Mouse (Mus musculus): ENCODE measurements around the gene Kctd20.
"Not testable (repeated sequence)": the region's sequence is repeated elsewhere in the genome, so short reads cannot be mapped to it uniquely, and the experiment has no call there.

The Kctd20 gene

GRCm38 (mm10) chr17:28984724-28985420 is 33.1 kb downstream of the Kctd20 start:
- DNase-seq (ENCODE audit: low read depth, low spot score) = no peak

GRCm38 (mm10) chr17:28986833-28987232 is 35.1 kb downstream of the Kctd20 start:
- DNase-seq (ENCODE audit: low read depth, low spot score) = no peak

- no peak for DNase-seq (ENCODE audit: low read depth, low spot score)
Observed at GRCm38 (mm10) chr17:28987713-28988112, 36.0 kb downstream of the Kctd20 start.

DNA sequence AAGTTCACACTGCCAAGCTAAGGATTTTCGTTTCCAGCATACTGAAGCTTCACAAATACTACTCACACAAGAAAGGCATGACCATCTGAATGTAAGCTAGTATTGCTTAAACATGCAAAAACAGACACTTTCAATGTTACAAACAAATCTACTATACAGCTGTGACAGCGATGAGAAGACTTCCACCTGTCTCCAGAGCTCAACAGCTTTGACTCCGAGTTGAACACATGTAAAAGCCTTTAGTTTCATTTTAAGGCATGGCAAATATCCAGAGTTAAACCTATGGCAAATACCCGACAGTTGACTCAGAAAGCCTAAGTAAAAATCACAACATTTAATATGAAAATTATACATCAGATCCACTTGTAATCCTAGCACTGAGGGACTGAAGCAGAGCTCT is 36.5 kb downstream of the Kctd20 start:
- DNase-seq (ENCODE audit: low read depth, low spot score) = no peak

DNA sequence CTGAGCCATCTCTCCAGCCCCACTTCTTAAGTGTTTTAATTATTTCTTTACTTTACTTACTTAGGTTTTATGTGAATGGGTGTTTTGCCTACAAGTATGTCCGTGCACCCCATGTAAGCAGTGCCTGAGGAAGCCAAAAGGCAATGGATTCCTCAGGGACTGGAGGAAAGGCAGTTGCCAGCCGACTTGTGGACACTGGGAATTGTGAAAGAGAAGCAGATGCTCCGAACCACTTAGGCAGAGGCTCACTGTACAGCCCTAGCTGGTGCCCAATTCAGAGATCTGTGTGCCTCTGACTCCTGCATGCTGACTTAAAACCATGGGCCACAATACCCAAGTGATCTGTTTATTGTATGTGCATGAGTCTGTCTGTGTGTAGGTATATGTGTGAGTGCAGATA is 37.2 kb downstream of the Kctd20 start:
- DNase-seq (ENCODE audit: low read depth, low spot score) = no peak

- DNase-seq (ENCODE audit: low read depth, low spot score) = no peak
Observed at GRCm38 (mm10) chr17:28990060-28990459, 38.3 kb downstream of the Kctd20 start.

DNA sequence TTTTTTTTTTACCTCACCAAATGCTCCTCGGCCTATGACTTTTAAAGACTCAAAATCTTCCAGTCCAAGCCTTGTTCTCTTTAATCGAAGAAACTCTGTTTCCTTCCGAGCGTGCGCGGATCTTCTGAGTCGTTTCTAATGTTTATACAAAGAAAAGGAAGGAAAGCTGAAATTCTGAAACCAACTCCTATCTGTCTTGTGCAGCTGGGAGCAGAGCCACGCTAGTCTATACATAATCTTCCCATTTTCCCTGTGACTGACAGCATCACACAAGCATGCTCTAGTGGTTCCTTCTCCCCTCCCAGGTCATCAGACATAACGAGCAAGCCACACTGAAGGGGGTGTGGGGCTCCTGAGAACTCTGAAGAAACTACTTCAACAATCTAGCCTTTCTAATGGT is 39.5 kb downstream of the Kctd20 start:
- DNase-seq (ENCODE audit: low read depth, low spot score) = no peak

DNA sequence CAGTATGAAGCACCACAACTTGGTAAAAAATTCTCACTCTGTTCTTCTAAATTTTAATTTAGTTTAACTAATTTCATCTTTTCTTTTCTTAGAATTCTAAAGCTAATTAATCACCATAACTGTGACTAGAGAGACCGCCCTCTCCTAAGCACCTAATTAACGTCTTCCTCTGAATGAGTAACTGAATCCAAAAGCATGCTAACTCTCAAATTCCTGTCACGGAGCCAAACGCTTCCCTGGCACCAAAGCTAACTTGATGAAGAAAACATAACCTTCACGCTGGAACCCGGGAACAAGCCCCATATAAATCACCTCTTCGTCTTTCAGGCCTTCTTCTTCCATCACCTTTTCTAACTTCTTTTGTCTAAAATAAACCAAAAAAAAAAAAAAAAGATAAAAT is 40.4 kb downstream of the Kctd20 start:
- no peak for DNase-seq (ENCODE audit: low read depth, low spot score)

GRCm38 (mm10) chr17:28993004-28993403 is 41.3 kb downstream of the Kctd20 start:
- not testable (repeated sequence) for DNase-seq (ENCODE audit: low read depth, low spot score)

DNA sequence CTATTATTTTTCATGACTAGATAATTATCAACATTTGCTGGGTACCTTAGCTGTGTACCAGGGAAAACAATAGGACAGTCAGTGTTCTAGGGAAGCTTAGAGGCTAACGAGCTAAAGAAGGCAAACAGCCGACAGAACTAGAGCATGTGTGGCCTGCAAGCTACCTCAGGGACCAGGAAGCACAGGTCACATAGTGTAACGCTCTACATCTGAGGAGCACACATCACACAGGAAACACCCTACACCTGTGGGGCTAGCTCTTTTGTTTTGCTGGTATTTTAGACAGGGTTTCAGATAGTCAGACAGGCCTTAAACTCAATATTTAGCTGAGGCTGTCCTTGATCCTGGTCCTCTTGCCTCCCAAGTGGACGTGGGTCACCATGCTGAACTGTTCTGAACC is 42.9 kb downstream of the Kctd20 start:
- DNase-seq (ENCODE audit: low read depth, low spot score) = no peak

DNA sequence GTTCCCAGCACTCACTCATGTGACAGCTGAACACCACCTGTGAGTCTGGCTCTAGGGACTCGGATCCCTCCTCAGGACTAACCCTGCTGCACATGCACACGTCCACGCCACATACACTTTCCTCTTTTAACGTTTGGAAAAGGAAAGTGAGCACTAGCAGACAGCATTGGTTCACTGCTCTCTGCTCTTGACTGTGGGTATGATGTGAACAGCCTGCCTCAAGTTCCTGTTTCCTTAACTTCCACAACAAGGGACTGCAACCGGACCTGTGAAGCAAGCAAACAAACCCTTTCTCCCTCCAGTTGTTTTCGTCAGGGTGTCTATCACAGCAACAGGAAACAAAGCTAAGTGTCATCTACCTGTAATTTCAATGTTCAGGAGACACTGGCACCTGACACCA is 48.7 kb downstream of the Kctd20 start:
- no peak for DNase-seq (ENCODE audit: low read depth, low spot score)

DNA sequence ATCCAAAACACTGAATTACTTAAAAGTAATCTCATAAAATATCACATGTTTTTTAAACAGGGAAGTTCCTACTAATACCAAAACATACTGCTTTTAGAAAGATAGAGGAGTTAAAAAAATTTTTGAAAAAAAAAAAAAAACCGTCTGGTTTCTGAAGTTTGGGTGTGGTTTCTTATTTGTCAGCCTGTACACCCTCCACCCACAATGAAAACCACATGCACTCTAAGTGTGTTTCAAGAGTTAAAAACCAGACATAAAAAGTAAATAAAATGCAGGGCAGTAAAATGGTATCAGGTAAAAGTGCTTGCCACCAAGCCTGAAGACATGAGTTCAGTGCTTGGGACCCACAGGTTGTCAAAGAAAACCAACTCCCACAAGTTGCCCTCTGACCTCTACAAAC is 52.0 kb downstream of the Kctd20 start:
- DNase-seq (ENCODE audit: low read depth, low spot score) = no peak

- no peak for DNase-seq (ENCODE audit: low read depth, low spot score)
Observed at GRCm38 (mm10) chr17:29005002-29005401, 53.3 kb downstream of the Kctd20 start.

- DNase-seq (ENCODE audit: low read depth, low spot score) = no peak
Observed at GRCm38 (mm10) chr17:29006812-29007211, 55.1 kb downstream of the Kctd20 start.

DNA sequence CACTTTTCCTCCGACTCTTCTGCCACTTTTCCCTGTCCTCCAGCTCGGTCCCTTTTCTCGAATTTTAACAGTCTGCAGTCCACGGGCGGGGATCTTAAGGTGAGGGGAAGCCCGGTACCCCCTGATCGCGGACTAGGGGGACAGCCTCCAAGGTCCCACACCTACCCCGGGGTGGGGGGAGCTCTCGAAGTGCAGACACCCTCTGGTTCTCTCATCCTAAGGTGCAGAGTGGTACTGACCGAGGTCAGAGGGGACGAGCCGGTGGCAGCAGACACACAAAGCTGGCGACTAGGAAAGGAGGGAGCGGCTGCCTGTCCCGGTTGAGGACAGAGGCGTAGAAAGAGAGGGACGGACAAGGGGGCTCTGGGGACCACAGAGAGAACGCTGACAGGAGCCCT is 55.5 kb downstream of the Kctd20 start:
- no peak for DNase-seq (ENCODE audit: low read depth, low spot score)

DNA sequence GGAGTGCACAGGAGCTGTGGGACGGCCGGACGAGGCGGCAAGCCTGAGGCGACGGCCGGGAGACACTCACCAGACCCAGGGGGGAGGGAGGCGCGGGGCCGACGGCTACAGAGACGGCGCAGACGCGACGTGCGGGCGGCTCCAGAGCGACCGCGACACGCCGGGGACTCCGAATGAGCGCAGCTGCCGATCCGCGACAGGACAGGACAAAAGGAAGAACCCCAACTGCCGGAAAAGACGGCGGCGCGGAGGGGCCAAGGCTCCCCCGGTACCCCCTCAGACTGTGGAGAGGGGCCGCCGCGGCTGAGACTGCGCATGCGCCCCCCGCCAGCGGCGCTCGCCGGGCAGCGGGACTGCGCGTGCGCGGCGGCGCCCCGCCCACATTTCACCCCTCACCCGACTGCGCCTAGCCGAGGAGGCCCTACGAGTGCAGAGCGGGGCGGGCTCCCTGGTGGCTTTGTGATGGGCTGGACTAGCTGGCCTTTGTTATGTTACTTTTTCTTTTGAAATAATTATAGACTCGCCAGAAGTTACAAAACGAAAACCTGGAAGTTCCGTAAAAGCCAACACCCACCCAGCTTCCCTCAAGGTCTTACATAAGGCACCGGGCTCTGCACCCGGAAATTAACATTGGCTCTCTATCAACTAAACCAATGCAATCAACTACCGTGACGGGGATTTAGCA is 56.0 kb downstream of the Kctd20 start, which contains the start of gene Stk38:
Gene Stk38, minus strand, starts transcription at position 355 of the 685 bp plus-strand sequence.
- DNase-seq (ENCODE audit: low read depth, low spot score) = peak; percentile 64

DNA sequence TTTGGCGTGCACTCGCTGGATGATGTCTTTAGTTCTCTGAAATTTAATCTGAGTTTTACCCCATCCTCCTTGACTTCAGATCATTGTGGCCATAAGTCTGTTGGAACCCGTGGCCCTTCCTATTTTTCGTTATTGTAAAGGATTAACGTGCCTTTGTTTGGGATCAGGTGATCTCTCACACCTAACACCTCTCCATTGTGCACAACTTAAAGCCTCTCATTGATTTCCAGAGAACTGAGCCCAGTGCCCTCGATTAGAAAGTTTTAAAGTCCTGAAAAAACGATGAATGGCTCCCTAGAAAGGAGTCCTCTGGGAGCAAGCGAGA is 56.5 kb downstream of the Kctd20 start:
- no peak for DNase-seq (ENCODE audit: low read depth, low spot score)

DNA sequence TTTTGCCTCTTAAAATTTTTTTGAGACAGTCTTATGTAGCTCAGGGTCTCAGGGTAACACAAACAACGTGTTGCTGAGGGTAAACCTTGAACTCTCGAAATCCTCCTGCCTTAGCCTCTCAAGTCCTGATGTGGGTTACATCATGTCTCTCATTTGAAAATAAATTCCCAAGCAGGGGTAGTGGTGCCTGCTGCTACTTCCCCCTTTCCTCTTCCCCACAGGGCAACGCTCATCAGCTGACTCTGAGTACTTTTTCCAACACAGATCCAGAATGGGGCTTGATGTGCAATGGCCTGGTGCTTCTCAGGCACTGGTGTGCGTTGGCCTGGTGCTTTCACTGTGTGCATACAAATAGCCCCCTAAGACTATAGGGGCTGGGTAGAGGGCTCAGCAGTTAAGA is 57.4 kb downstream of the Kctd20 start:
- no peak for DNase-seq (ENCODE audit: low read depth, low spot score)

DNA sequence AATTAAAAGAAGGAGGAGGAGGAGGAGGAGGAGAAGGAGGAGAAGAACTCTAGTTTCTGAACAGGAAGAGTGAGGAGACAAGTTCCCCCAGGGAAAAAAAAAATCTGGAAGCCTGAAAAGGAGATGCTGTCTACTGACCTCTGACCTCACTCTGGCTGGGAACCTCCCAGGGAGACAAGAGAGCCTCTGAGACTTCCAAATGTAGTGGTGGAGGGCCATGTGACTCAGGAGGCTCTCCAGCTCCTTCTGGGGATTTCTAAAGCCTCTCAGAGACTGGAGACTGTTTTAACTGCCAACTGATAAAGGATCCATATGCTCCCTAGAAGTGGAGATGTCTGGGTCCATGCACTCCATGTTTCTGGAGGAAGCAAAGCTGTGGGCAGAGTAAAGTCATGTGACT is 62.5 kb downstream of the Kctd20 start:
- DNase-seq (ENCODE audit: low read depth, low spot score) = no peak

- DNase-seq (ENCODE audit: low read depth, low spot score) = no peak
Observed at GRCm38 (mm10) chr17:29015638-29016037, 63.9 kb downstream of the Kctd20 start.

DNA sequence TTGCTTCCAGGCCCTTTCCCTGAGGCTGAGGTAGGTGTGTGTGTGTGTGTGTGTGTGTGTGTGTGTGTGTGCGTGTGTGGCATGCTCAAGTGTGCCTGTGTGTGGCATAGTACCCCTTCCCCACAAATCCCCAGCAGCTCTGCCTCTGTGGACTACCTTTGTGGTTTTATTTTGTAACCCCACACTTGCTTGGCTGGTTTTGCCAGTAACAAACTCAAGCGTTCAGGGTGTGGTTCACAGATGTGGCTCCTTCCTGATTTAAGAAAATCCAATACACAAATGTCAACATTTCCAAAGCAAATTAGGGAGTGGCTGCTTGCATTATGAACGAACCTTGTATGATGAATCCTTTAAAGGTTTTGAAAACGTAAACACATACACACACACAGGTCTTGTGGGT is 65.0 kb downstream of the Kctd20 start:
- DNase-seq (ENCODE audit: low read depth, low spot score) = no peak

- no peak for DNase-seq (ENCODE audit: low read depth, low spot score)
Observed at GRCm38 (mm10) chr17:29018292-29018984, 66.7 kb downstream of the Kctd20 start.

Data from brain, embryonic 18.5 days (tissue).